Mouse (Mus musculus) bone marrow macrophage, adult 2 months (primary cell): ENCODE data around the gene Gm20388.

Source experiments
- CTCF ChIP-seq: IDR thresholded peaks from 2 replicates; pipeline ENCODE4 v1.5.1; 2012; ENCODE audit warnings: low read depth, mild to moderate bottlenecking, low read length, moderate library complexity
- POLR2A ChIP-seq: IDR thresholded peaks from 2 replicates; pipeline ENCODE4 v1.6.1; 2012; ENCODE audit warnings: mild to moderate bottlenecking, low read depth, low read length, borderline replicate concordance

DNA sequence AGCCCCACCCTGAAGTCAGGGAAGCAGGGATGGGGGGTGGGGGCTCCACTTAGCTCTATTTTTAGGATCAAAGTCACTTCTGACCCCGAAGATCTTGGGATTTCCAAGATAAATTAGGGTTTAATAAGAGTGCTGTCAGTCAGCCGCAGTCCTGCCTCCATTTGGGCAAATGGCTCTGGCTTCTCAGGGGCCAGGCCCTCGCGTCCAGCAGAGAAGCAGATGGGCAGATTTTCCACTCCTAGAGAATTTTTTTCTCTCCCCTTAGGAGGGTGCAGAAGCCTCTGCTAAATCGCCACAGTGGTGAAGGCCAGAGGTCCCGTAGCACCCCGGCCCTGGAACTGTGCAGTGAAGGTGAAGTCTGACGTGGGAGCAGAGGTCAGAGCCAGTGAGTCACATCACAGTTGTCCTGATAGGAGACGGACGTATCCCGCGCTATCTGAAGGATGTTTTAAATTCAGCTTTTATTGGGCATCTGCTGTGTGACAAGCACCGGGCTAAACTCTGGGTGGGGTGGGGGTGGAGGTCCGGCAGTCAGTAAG lies 1345.2 kb downstream of the Gm20388 start:
- TF ChIP-seq POLR2A, result no peak
- TF ChIP-seq CTCF, result no peak
